Mouse (Mus musculus): ENCODE data around the gene Gstp2. TPM values are rescaled to one million over a fixed set of nuclear protein-coding genes. Genes with fewer than 3 reads are reported as not detected.

The Gstp2 gene
- total RNA-seq (2021): 10 to 100 TPM; 39.5 to 52.8 TPM
- long read RNA-seq, experiment 1, partial matches to known transcripts: 1 of 4 reads
- long read RNA-seq, experiment 1, other reads (novel, unspliced or antisense): 1 of 4 reads
- long read RNA-seq, experiment 2, partial matches to known transcripts: 0 of 1 reads
- long read RNA-seq, experiment 2, other reads (novel, unspliced or antisense): 0 of 1 reads

- H3K4me3 ChIP-seq: no peak within 1 kb of the TSS
- peak; percentile 71 to 75 for DNase-seq (ENCODE audit: extremely low spot score in 1 of 2, low spot score in 2 of 2)
- TF ChIP-seq CTCF (IDR thresholded peaks at IDR 0.05): peak; percentile 66
- H3K27ac ChIP-seq: peak within 1 kb of the TSS; percentile 70
- intact Hi-C loops (cut with DNase I): no loop called here
Measured at GRCm38 (mm10) chr19:4045966-4046865, at the start of gene Gstp2. Gstp2 (minus strand) TSS chr19:4046023.

GRCm38 (mm10) chr19:4094774-4095303 lies 49.0 kb upstream of the Gstp2 start:
- Histone ChIP-seq H3K27ac (no peak overlapping the region), H3K4me3 (no peak overlapping the region)
- no peak for DNase-seq (ENCODE audit: extremely low spot score in 1 of 2, low spot score in 2 of 2)
- intact Hi-C loops (cut with DNase I): loop anchor here (5.0 kb wide), 1 partner anchor 107 kb away; the partner anchor contains the start of gene Rad9a
- no peak for TF ChIP-seq CTCF (IDR thresholded peaks at IDR 0.05)

DNA sequence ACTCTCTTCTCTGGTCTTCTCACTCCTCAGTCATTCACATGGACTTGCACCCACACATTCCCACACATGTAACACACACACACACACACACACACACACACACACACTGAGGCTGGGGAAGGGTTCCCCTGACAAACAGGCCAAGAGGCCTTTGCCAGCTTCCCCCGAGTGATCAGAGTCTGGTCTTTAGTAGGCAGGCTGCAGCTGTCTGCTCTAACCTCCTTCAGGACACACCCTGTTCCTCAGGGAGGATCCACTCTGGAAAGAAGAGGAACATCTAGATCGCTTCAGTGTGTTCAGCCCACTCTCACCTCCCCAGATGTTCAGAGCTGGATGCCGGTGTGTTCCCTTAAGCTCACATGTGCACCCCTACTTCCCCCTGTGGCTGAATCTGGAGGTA lies 48.5 kb upstream of the Gstp2 start:
- DNase-seq (ENCODE audit: extremely low spot score in 1 of 2, low spot score in 2 of 2): no peak
- no peak for TF ChIP-seq CTCF (IDR thresholded peaks at IDR 0.05)
- intact Hi-C loops (cut with DNase I): no loop called here
- no peak overlapping the region for H3K4me3 ChIP-seq
- no peak overlapping the region for H3K27ac ChIP-seq

- no peak overlapping the region for H3K4me3 ChIP-seq
- no peak for TF ChIP-seq CTCF (IDR thresholded peaks at IDR 0.05)
- DNase-seq (ENCODE audit: extremely low spot score in 1 of 2, low spot score in 2 of 2): no peak
- H3K27ac ChIP-seq: no peak overlapping the region
- intact Hi-C loops (cut with DNase I): no loop called here
Measured at GRCm38 (mm10) chr19:4093772-4094171, 47.9 kb upstream of the Gstp2 start.

DNA sequence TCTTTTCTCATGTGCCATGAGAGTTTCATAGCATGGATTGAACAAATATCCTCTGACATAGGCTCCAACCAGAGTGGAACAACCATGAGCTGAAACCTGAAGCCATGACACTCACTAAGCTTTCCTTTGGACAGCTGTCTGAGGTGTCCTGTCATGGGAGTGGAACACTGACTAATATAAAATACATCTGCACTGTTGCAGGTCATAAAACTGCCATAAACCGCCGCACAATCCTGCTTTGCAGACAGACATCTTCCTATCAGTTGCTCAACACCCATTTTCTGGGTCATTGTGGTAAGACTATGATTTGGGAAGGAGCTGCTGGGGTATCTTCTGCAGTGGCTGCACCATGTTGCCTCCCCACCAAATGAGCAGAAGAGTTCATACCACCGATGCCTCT lies 46.9 kb upstream of the Gstp2 start:
- Histone ChIP-seq H3K27ac (no peak overlapping the region), H3K4me3 (no peak overlapping the region)
- intact Hi-C loops (cut with DNase I): no loop called here
- no peak for DNase-seq (ENCODE audit: extremely low spot score in 1 of 2, low spot score in 2 of 2)
- no peak for TF ChIP-seq CTCF (IDR thresholded peaks at IDR 0.05)

- DNase-seq (ENCODE audit: extremely low spot score in 1 of 2, low spot score in 2 of 2): no peak
- TF ChIP-seq CTCF (IDR thresholded peaks at IDR 0.05): no peak
- intact Hi-C loops (cut with DNase I): no loop called here
- Histone ChIP-seq H3K4me3 (no peak overlapping the region), H3K27ac (no peak overlapping the region)
Measured at GRCm38 (mm10) chr19:4091383-4091782, 45.6 kb upstream of the Gstp2 start.

DNA sequence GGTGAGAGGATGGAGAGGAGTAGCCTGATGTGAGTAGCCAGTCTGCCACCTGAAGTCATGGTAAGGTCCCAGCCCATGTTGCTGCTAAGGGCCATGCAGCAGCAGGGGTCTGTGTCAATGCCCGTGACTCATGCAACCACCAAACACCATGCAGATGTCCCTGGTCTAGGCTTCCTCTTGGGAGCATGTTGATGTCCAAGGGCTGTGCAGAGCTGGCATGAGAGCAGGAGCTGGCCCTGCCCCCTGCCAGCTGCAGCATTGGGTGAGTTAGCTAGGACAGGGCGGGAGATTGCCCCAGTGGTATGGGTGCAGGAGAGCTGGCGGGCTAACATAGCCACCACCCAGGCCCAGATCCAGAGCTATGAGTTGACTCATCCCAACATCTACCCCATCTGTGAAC lies 44.6 kb upstream of the Gstp2 start:
- TF ChIP-seq CTCF (IDR thresholded peaks at IDR 0.05): no peak
- H3K4me3 ChIP-seq: no peak overlapping the region
- intact Hi-C loops (cut with DNase I): no loop called here
- no peak for DNase-seq (ENCODE audit: extremely low spot score in 1 of 2, low spot score in 2 of 2)
- no peak overlapping the region for H3K27ac ChIP-seq

DNA sequence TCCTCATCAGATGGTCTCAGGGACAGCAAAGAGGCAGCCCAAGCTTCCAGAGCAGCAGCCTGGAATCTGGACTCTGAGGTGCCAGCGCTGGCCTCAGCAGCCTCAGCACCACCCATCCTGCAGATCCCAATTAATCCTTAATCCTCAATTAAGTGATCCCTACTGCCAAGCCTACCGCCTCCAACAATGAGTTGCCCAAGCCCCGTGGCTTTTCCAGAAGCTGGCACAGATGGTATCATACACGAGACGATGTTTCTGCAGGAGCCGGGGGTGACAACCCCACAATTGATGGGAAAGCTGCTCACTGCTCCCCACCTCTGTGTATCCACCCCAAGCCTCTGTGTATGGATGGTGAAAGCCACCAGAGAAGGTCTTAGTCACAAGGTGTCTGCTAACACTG lies 43.3 kb upstream of the Gstp2 start:
- no peak for DNase-seq (ENCODE audit: extremely low spot score in 1 of 2, low spot score in 2 of 2)
- Histone ChIP-seq H3K27ac (no peak overlapping the region), H3K4me3 (no peak overlapping the region)
- TF ChIP-seq CTCF (IDR thresholded peaks at IDR 0.05): no peak
- intact Hi-C loops (cut with DNase I): loop anchor here (10.0 kb wide), 1 partner anchor 134 kb away; the partner anchor contains the start of gene Aldh3b3

- intact Hi-C loops (cut with DNase I): loop anchor here (10.0 kb wide), 1 partner anchor 133 kb away; the partner anchor contains the start of gene Aldh3b3
- TF ChIP-seq CTCF (IDR thresholded peaks at IDR 0.05): no peak
- Histone ChIP-seq H3K27ac (no peak overlapping the region), H3K4me3 (no peak overlapping the region)
- DNase-seq (ENCODE audit: extremely low spot score in 1 of 2, low spot score in 2 of 2): no peak
Measured at GRCm38 (mm10) chr19:4088146-4088545, 42.3 kb upstream of the Gstp2 start.

DNA sequence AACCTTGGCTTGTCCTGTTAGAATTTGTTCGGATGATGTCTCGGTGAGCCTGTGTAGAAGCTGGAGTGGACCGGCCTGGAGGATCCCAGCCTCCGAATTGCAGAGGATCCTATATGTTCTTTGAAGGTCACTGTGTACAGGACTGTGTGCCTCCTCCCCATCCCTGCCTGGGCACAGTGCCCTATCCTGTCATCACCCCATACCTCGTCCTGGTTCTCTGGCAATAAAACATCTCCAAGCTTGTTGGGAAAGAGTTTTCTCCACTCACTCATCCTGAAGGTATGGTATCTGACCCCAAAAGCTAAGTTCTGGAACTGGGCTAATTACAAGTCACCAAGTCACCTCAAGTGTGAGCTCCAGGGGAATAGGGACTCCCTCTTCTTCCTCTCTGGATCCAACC lies 41.3 kb upstream of the Gstp2 start:
- Histone ChIP-seq H3K4me3 (no peak overlapping the region), H3K27ac (no peak overlapping the region)
- no peak for TF ChIP-seq CTCF (IDR thresholded peaks at IDR 0.05)
- no peak for DNase-seq (ENCODE audit: extremely low spot score in 1 of 2, low spot score in 2 of 2)
- intact Hi-C loops (cut with DNase I): loop anchor here (10.0 kb wide), 1 partner anchor 132 kb away; the partner anchor contains the start of gene Aldh3b3

GRCm38 (mm10) chr19:4086156-4086555 lies 40.3 kb upstream of the Gstp2 start:
- Histone ChIP-seq H3K4me3 (no peak overlapping the region), H3K27ac (no peak overlapping the region)
- no peak for TF ChIP-seq CTCF (IDR thresholded peaks at IDR 0.05)
- no peak for DNase-seq (ENCODE audit: extremely low spot score in 1 of 2, low spot score in 2 of 2)
- intact Hi-C loops (cut with DNase I): loop anchor here (10.0 kb wide), 1 partner anchor 131 kb away; the partner anchor contains the start of gene Aldh3b3

GRCm38 (mm10) chr19:4084984-4085383 lies 39.2 kb upstream of the Gstp2 start:
- intact Hi-C loops (cut with DNase I): loop anchor here (10.0 kb wide), 1 partner anchor 130 kb away; the partner anchor contains the start of gene Aldh3b3
- H3K27ac ChIP-seq: no peak overlapping the region

More at GRCm38 (mm10) chr19:4084984-4085383, 39.2 kb upstream of the Gstp2 start:
- no peak; the same call in 1 of the 2 replicates for TF ChIP-seq CTCF (IDR thresholded peaks at IDR 0.05)
- H3K4me3 ChIP-seq: no peak overlapping the region
- no peak for DNase-seq (ENCODE audit: extremely low spot score in 1 of 2, low spot score in 2 of 2)

All from left cerebral cortex, adult 2 months (tissue).